Mouse (Mus musculus) limb, embryonic 13.5 days (tissue): ENCODE results near the gene Smyd5. TPM values are rescaled to one million over a fixed set of nuclear protein-coding genes. Genes with fewer than 3 reads are reported as not detected.

ENCODE experiments used
- ATAC-seq: fragments of 200-750 bp; cut with Nextera tagmentation; 2 replicates; pipeline ENCODE4 v1.8.0; 2017; ENCODE audit warnings: low read depth, moderate number of reproducible peaks, moderate TSS enrichment; ENCODE audit not compliant: low FRiP score
- H3K27ac ChIP-seq: fragments of 300-500 bp; sonication (generic); 2 replicates; pipeline ENCODE4 v1.5.1; 2015; ENCODE audit warnings: inconsistent platforms, mild to moderate bottlenecking, moderate library complexity
- H3K27me3 ChIP-seq: fragments of 300-500 bp; sonication (generic); 2 replicates; pipeline ENCODE4 v1.6.1; 2015; ENCODE audit warnings: mild to moderate bottlenecking, inconsistent platforms
- H3K36me3 ChIP-seq: fragments of 300-500 bp; sonication (generic); 2 replicates; pipeline ENCODE4 v1.6.1; 2015; ENCODE audit warnings: inconsistent platforms, mild to moderate bottlenecking, moderate library complexity
- H3K4me1 ChIP-seq: fragments of 300-500 bp; sonication (generic); 2 replicates; pipeline ENCODE4 v1.6.1; 2015; ENCODE audit warnings: inconsistent platforms
- H3K4me2 ChIP-seq: fragments of 300-500 bp; sonication (generic); replicated peaks from 2 replicates; pipeline ENCODE4 v1.6.1; 2015; ENCODE audit warnings: inconsistent platforms, mild to moderate bottlenecking, moderate library complexity
- H3K4me3 ChIP-seq: fragments of 300-500 bp; sonication (generic); 2 replicates; pipeline ENCODE4 v1.5.1; 2015; ENCODE audit warnings: moderate library complexity, mild to moderate bottlenecking, inconsistent platforms
- H3K9ac ChIP-seq: fragments of 300-500 bp; sonication (generic); 2 replicates; pipeline ENCODE4 v1.6.1; 2015; ENCODE audit warnings: mild to moderate bottlenecking, inconsistent platforms
- H3K9me3 ChIP-seq: fragments of 300-500 bp; sonication (generic); 2 replicates; pipeline ENCODE4 v1.6.1; 2016; ENCODE audit warnings: inconsistent platforms
- WGBS: fragments of 180-500 bp; shearing (Covaris S2); methylation state at CpG from one replicate; pipeline ENCODE4 v1.1.7; 2015; 5-methylcytosine and 5-hydroxymethylcytosine counted together
- polyA plus RNA-seq: library from polyadenylated mRNA; unstranded; fragments of >200 nt; fragmentation: Nextera tagmentation; extraction: Ambion mirVana; gene quantifications from 2 replicates; pipeline ENCODE4 v1.2.1, GENCODE M21; 2015

Smyd5 gene
- 64.2 and 66.1 TPM in 2 replicates for polyA plus RNA-seq

GRCm38 (mm10) chr6:85431842-85432431 lies at the start of gene Smyd5:
TSS of gene Smyd5 (plus strand) at chr6:85431989.
- H3K9me3 ChIP-seq, result no peaks in the 10 kb centered on the region

GRCm38 (mm10) chr6:85382791-85383190 lies 49.0 kb upstream of the Smyd5 start:
- no peak overlapping the region for H3K4me3 ChIP-seq
- H3K27me3 ChIP-seq, result peaks cover 13% of the 10 kb centered on the region
- 75% methylated on average over 2 of the region's 2 CpGs for WGBS
- no peaks in the 10 kb centered on the region for H3K9me3 ChIP-seq
- H3K27ac ChIP-seq, result no peak overlapping the region
- H3K36me3 ChIP-seq, result no peaks in the 10 kb centered on the region
- ATAC-seq, result no peak
- H3K4me1 ChIP-seq, result peaks cover 17% of the 10 kb centered on the region
- H3K4me2 ChIP-seq, result no peak overlapping the region
- H3K9ac ChIP-seq, result no peak overlapping the region

More at GRCm38 (mm10) chr6:85431842-85432431, at the start of gene Smyd5:
- H3K4me1 ChIP-seq, result peaks cover 6% of the 10 kb centered on the region
- H3K27me3 ChIP-seq, result peaks cover 11% of the 10 kb centered on the region
- WGBS, result under 1% methylated on average over 39 of the region's 39 CpGs
- H3K4me2 ChIP-seq, result peak within 1 kb of the TSS; percentile 81
- peak; percentile 91 for ATAC-seq
- H3K4me3 ChIP-seq, result peak within 1 kb of the TSS; percentile 90
- H3K36me3 ChIP-seq, result no peaks in the 10 kb centered on the region
- peak within 1 kb of the TSS; percentile 84 for H3K9ac ChIP-seq
- no peak within 1 kb of the TSS for H3K27ac ChIP-seq

- H3K9ac ChIP-seq, result no peak overlapping the region
- no peak overlapping the region for H3K4me2 ChIP-seq
- H3K27ac ChIP-seq, result no peak overlapping the region
- H3K9me3 ChIP-seq, result no peaks in the 10 kb centered on the region
- WGBS, result 77% methylated on average over 5 of the region's 5 CpGs
- ATAC-seq, result no peak
- no peaks in the 10 kb centered on the region for H3K4me1 ChIP-seq
- H3K27me3 ChIP-seq, result peaks cover 25% of the 10 kb centered on the region
- no peaks in the 10 kb centered on the region for H3K36me3 ChIP-seq
- no peak overlapping the region for H3K4me3 ChIP-seq
Measured at GRCm38 (mm10) chr6:85388608-85389007, 43.2 kb upstream of the Smyd5 start.

- 19% methylated on average over 5 of the region's 7 CpGs for WGBS
- H3K27ac ChIP-seq, result no peak overlapping the region
Measured at GRCm38 (mm10) chr6:85391803-85392202, 40.0 kb upstream of the Smyd5 start.

GRCm38 (mm10) chr6:85395360-85395759 lies 36.4 kb upstream of the Smyd5 start:
- ATAC-seq, result no peak
- 76% methylated on average over 2 of the region's 2 CpGs for WGBS
- Histone ChIP-seq H3K27ac (no peak overlapping the region), H3K4me3 (no peak overlapping the region), H3K9ac (no peak overlapping the region), H3K9me3 (peaks cover 5% of the 10 kb centered on the region; the same call in 1 of the 2 replicates), H3K4me2 (no peak overlapping the region), H3K4me1 (no peaks in the 10 kb centered on the region), H3K27me3 (peaks cover 10% of the 10 kb centered on the region; the same call in 1 of the 2 replicates), H3K36me3 (no peaks in the 10 kb centered on the region)

More at GRCm38 (mm10) chr6:85391803-85392202, 40.0 kb upstream of the Smyd5 start:
- Histone ChIP-seq H3K4me1 (no peaks in the 10 kb centered on the region), H3K36me3 (no peaks in the 10 kb centered on the region), H3K9ac (no peak overlapping the region), H3K9me3 (peaks cover 5% of the 10 kb centered on the region; the same call in 1 of the 2 replicates), H3K27me3 (peaks cover 15% of the 10 kb centered on the region; the same call in 1 of the 2 replicates), H3K4me3 (no peak overlapping the region), H3K4me2 (no peak overlapping the region)
- ATAC-seq, result no peak

GRCm38 (mm10) chr6:85397165-85397564 lies 34.6 kb upstream of the Smyd5 start:
- Histone ChIP-seq H3K9ac (no peak overlapping the region), H3K27ac (no peak overlapping the region), H3K9me3 (peaks cover 5% of the 10 kb centered on the region; the same call in 1 of the 2 replicates), H3K4me1 (no peaks in the 10 kb centered on the region), H3K27me3 (peaks cover 7% of the 10 kb centered on the region; the same call in 1 of the 2 replicates), H3K36me3 (no peaks in the 10 kb centered on the region), H3K4me3 (no peak overlapping the region), H3K4me2 (no peak overlapping the region)
- 33% methylated on average over 1 of the region's 1 CpGs for WGBS
- ATAC-seq, result no peak

- Histone ChIP-seq H3K4me2 (no peak overlapping the region), H3K4me1 (no peaks in the 10 kb centered on the region), H3K27ac (no peak overlapping the region), H3K27me3 (peaks cover 6% of the 10 kb centered on the region; the same call in 1 of the 2 replicates), H3K9ac (no peak overlapping the region), H3K36me3 (no peaks in the 10 kb centered on the region), H3K9me3 (peaks cover 5% of the 10 kb centered on the region; the same call in 1 of the 2 replicates), H3K4me3 (no peak overlapping the region)
- no peak for ATAC-seq
- WGBS, result 24% methylated on average over 5 of the region's 5 CpGs
Measured at GRCm38 (mm10) chr6:85399715-85400114, 32.1 kb upstream of the Smyd5 start.

- no peaks in the 10 kb centered on the region for H3K9me3 ChIP-seq
- H3K27me3 ChIP-seq, result peaks cover 31% of the 10 kb centered on the region
- no peaks in the 10 kb centered on the region for H3K4me1 ChIP-seq
- no peak overlapping the region for H3K4me3 ChIP-seq
- no peak for ATAC-seq
- no peaks in the 10 kb centered on the region for H3K36me3 ChIP-seq
- 52% methylated on average over 2 of the region's 2 CpGs for WGBS
- no peak overlapping the region for H3K27ac ChIP-seq
- no peak overlapping the region for H3K4me2 ChIP-seq
- no peak overlapping the region for H3K9ac ChIP-seq
Measured at GRCm38 (mm10) chr6:85402613-85403012, 29.2 kb upstream of the Smyd5 start.

- H3K36me3 ChIP-seq, result no peaks in the 10 kb centered on the region
- no peak overlapping the region for H3K27ac ChIP-seq
- no peak overlapping the region for H3K4me3 ChIP-seq
- no peak overlapping the region for H3K4me2 ChIP-seq
- 83% methylated on average over 10 of the region's 10 CpGs for WGBS
- H3K9me3 ChIP-seq, result no peaks in the 10 kb centered on the region
- peaks cover 36% of the 10 kb centered on the region for H3K27me3 ChIP-seq
- no peaks in the 10 kb centered on the region for H3K4me1 ChIP-seq
- H3K9ac ChIP-seq, result no peak overlapping the region
- no peak for ATAC-seq
Measured at GRCm38 (mm10) chr6:85403039-85403438, 28.8 kb upstream of the Smyd5 start.

- no peak for ATAC-seq
- 3% methylated on average over 31 of the region's 31 CpGs for WGBS
- H3K9me3 ChIP-seq, result no peaks in the 10 kb centered on the region
- H3K36me3 ChIP-seq, result no peaks in the 10 kb centered on the region
- H3K4me1 ChIP-seq, result peaks cover 7% of the 10 kb centered on the region; the same call in 1 of the 2 replicates
- H3K27ac ChIP-seq, result no peak overlapping the region
- H3K4me3 ChIP-seq, result peak overlapping the region; percentile 25
- peaks cover 62% of the 10 kb centered on the region for H3K27me3 ChIP-seq
- H3K9ac ChIP-seq, result peak overlapping the region; percentile 46
- peak overlapping the region; percentile 50 for H3K4me2 ChIP-seq
Measured at GRCm38 (mm10) chr6:85409003-85409402, 22.8 kb upstream of the Smyd5 start.

GRCm38 (mm10) chr6:85410771-85411273 lies 21.0 kb upstream of the Smyd5 start:
- Histone ChIP-seq H3K4me2 (no peak overlapping the region), H3K27me3 (peaks cover 50% of the 10 kb centered on the region)

GRCm38 (mm10) chr6:85415829-85416228 lies 16.0 kb upstream of the Smyd5 start:
- no peak for ATAC-seq
- H3K4me2 ChIP-seq, result no peak overlapping the region
- no peaks in the 10 kb centered on the region for H3K36me3 ChIP-seq
- no peaks in the 10 kb centered on the region for H3K4me1 ChIP-seq
- H3K9ac ChIP-seq, result no peak overlapping the region
- peaks cover 14% of the 10 kb centered on the region; the same call in 1 of the 2 replicates for H3K27me3 ChIP-seq
- no peaks in the 10 kb centered on the region for H3K9me3 ChIP-seq
- no peak overlapping the region for H3K4me3 ChIP-seq
- WGBS, result 41% methylated on average over 3 of the region's 3 CpGs
- no peak overlapping the region for H3K27ac ChIP-seq

More at GRCm38 (mm10) chr6:85410771-85411273, 21.0 kb upstream of the Smyd5 start:
- H3K9me3 ChIP-seq, result no peaks in the 10 kb centered on the region
- no peak overlapping the region for H3K27ac ChIP-seq
- H3K4me1 ChIP-seq, result peaks cover 7% of the 10 kb centered on the region; the same call in 1 of the 2 replicates
- no peak overlapping the region for H3K9ac ChIP-seq
- WGBS, result 11% methylated on average over 13 of the region's 13 CpGs
- no peak overlapping the region for H3K4me3 ChIP-seq
- peak; percentile 81 for ATAC-seq
- H3K36me3 ChIP-seq, result no peaks in the 10 kb centered on the region
